Mouse (Mus musculus): ENCODE measurements around the gene AI481877. TPM values are rescaled to one million over a fixed set of nuclear protein-coding genes. Genes with fewer than 3 reads are reported as not detected.

The AI481877 gene
- polyA plus RNA-seq, 1 experiment from 2014 or later: not detected

- H3K27me3 ChIP-seq (ENCODE audit: control insufficient read depth, insufficient read depth, low read length): no peaks in the 10 kb centered on the region
- ATAC-seq (ENCODE audit: low FRiP score, low TSS enrichment) (no peak), DNase-seq (no peak)
- WGBS: 92% methylated on average over 4 of the region's 4 CpGs
- H3K4me2 ChIP-seq (ENCODE audit: low read length): no peak within 1 kb of the TSS
- no peaks in the 10 kb centered on the region for H3K36me3 ChIP-seq (ENCODE audit: control insufficient read depth, insufficient read depth, low read length)
- H3K9me3 ChIP-seq (ENCODE audit: control insufficient read depth, low read length): no peaks in the 10 kb centered on the region
- H3K4me3 ChIP-seq (replicated peaks; ENCODE audit: low read depth, low read length): no peak within 1 kb of the TSS
- H3K27ac ChIP-seq (replicated peaks; ENCODE audit: low read depth, low read length): no peak within 1 kb of the TSS
- H3K4me1 ChIP-seq (ENCODE audit: control insufficient read depth, insufficient read depth, low read length): no peaks in the 10 kb centered on the region
- no peak within 1 kb of the TSS for H3K9ac ChIP-seq (replicated peaks; ENCODE audit: low read length)
Observed at GRCm38 (mm10) chr4:58994762-58995161, 144.0 kb downstream of the AI481877 start, which contains the start of gene Dnajc25. Dnajc25 (plus strand) TSS chr4:58995062.

Other genes starting within 250 kb of the AI481877 start
- 39.8 and 55.0 TPM in 2 replicates for gene Ecpas, start 226.2 kb downstream of the AI481877 start, polyA plus RNA-seq (2014; fragmentation: Nextera tagmentation; extraction: Ambion mirVana)
- gene Zkscan16, start 195.4 kb downstream of the AI481877 start, polyA plus RNA-seq (2014; fragmentation: Nextera tagmentation; extraction: Ambion mirVana): 2.2 and 2.6 TPM in 2 replicates
- gene Ptgr1, start 151.9 kb downstream of the AI481877 start, polyA plus RNA-seq (2014; fragmentation: Nextera tagmentation; extraction: Ambion mirVana): 2.7 and 4.4 TPM in 2 replicates
- gene Dnajc25, start 143.9 kb downstream of the AI481877 start, polyA plus RNA-seq (2014; fragmentation: Nextera tagmentation; extraction: Ambion mirVana): 5.7 and 6.3 TPM in 2 replicates
- 4.6 and 5.2 TPM in 2 replicates for gene Gm20503, start 135.8 kb downstream of the AI481877 start, polyA plus RNA-seq (2014; fragmentation: Nextera tagmentation; extraction: Ambion mirVana)
- gene Gng10, start 103.9 kb downstream of the AI481877 start, polyA plus RNA-seq (2014; fragmentation: Nextera tagmentation; extraction: Ambion mirVana): 184 and 230 TPM in 2 replicates
- 27.4 and 37.5 TPM in 2 replicates for gene Ugcg, start 50.3 kb upstream of the AI481877 start, polyA plus RNA-seq (2014; fragmentation: Nextera tagmentation; extraction: Ambion mirVana)

All from midbrain, embryonic 14.5 days (tissue).